Mouse (Mus musculus) heart, embryonic 10.5 days (tissue): Measurements from ENCODE around the gene Srr. TPM values are rescaled to one million over a fixed set of nuclear protein-coding genes. Genes with fewer than 3 reads are reported as not detected.

Experiments
- DNase-seq: peaks from one replicate; pipeline ENCODE4 v3.0.0-alpha.2; 2017; ENCODE audit warnings: low spot score
- H3K27ac ChIP-seq: fragments of 300-500 bp; sonication (generic); 2 replicates; pipeline ENCODE4 v1.5.1; 2016; ENCODE audit warnings: mild to moderate bottlenecking
- H3K27me3 ChIP-seq: fragments of 300-500 bp; sonication (generic); 2 replicates; pipeline ENCODE4 v1.6.1; 2016; ENCODE audit warnings: mild to moderate bottlenecking; ENCODE audit not compliant: poor library complexity, insufficient read depth, severe bottlenecking
- H3K36me3 ChIP-seq: fragments of 300-500 bp; sonication (generic); 2 replicates; pipeline ENCODE4 v1.6.1; 2016; ENCODE audit warnings: mild to moderate bottlenecking, moderate library complexity
- H3K4me1 ChIP-seq: fragments of 300-500 bp; sonication (generic); 2 replicates; pipeline ENCODE4 v1.6.1; 2016; ENCODE audit warnings: mild to moderate bottlenecking
- H3K4me3 ChIP-seq: fragments of 300-500 bp; sonication (generic); 2 replicates; pipeline ENCODE4 v1.5.1; 2016; ENCODE audit warnings: mild to moderate bottlenecking, moderate library complexity
- H3K9me3 ChIP-seq: fragments of 300-500 bp; sonication (generic); 2 replicates; pipeline ENCODE4 v1.6.1; 2016; ENCODE audit warnings: mild to moderate bottlenecking, moderate library complexity
- WGBS: fragments of 180-500 bp; shearing (Covaris S2); methylation state at CpG from one replicate; pipeline ENCODE4 v1.1.7; 2016; 5-methylcytosine and 5-hydroxymethylcytosine counted together
- polyA plus RNA-seq: library from polyadenylated mRNA; unstranded; fragments of >200 nt; fragmentation: Nextera tagmentation; extraction: Ambion mirVana; gene quantifications from 2 replicates; pipeline ENCODE4 v1.2.1, GENCODE M21; 2016

Gene Srr
- polyA plus RNA-seq, result 16.9 and 17.0 TPM in 2 replicates

DNA sequence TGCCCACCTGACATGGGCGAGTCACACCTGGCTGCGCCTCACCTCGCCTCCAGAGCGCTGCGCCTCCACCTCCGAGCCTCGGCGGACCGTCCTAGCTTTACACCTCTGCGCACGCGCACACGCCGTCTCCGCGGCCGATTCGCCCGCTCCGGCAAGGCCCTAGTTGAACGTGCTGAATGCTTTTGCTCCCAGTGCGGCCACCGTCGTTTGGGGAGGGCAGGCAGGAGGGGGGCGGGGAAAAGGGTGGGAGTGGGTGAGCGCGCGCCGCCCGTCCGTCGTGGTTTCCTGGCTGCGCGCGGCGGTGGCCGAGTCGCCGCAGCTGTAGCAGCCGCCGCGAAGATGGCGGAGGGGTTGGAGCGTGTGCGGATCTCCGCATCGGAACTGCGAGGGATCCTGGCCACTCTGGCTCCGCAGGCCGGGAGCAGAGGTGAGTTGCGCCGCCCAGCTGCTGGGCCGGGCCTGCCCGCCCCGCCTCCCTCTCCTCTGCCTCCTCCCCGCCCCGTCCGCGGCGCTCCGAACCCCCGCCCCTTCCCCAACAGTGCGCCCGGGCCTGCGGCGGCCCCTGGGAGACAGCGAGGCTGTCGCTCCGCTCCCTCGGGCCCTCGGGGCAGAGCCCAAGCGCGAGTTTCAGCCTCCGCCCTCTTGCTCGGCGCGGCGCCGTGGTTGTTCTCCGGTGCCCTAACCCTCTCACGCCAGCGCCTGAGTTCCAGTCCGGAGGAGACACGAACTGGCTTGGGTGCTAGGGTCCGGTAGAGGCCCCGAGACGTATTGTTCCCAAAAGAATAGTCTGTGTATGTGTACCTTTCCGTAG, at the start of gene Srr, which contains the start of gene Smg6:
Srr (minus strand) TSS at position 372 of the 811 bp plus-strand sequence.
Smg6 (plus strand) TSS at position 247 of the 811 bp plus-strand sequence.
- Histone ChIP-seq H3K4me3 (peak within 1 kb of the TSS; percentile 83), H3K4me1 (peaks cover 15% of the 10 kb centered on the region; the same call in 1 of the 2 replicates), H3K36me3 (peaks cover 17% of the 10 kb centered on the region), H3K27me3 (no peaks in the 10 kb centered on the region), H3K9me3 (no peaks in the 10 kb centered on the region), H3K27ac (peak within 1 kb of the TSS; percentile 94)
- peak; percentile 98 for DNase-seq
- under 1% methylated on average over 79 of the region's 88 CpGs for WGBS

DNA sequence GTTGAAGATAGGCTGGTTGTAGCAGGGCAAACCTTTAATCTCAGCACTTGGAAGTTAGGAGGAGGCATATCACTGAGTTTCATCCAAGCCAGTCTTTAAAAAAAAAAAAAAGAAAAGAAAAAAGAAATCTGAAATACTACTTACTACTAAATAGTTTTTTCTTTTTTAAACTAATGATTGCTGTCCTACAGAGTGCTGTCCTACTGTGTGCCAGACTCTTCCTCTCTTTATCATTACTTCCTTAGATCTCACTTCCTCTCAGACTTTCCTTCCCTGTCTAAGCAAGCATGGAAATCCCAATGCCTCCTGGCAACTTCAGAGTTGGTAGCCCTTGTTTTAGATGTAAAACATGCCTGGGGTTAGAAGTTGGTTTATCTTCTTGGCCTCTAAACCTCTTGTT, 48.9 kb upstream of the Srr start:
- Histone ChIP-seq H3K4me3 (no peak overlapping the region), H3K27me3 (no peaks in the 10 kb centered on the region), H3K36me3 (peaks cover 10% of the 10 kb centered on the region; the same call in 1 of the 2 replicates), H3K4me1 (no peaks in the 10 kb centered on the region), H3K9me3 (no peaks in the 10 kb centered on the region), H3K27ac (no peak overlapping the region)
- DNase-seq, result no peak

DNA sequence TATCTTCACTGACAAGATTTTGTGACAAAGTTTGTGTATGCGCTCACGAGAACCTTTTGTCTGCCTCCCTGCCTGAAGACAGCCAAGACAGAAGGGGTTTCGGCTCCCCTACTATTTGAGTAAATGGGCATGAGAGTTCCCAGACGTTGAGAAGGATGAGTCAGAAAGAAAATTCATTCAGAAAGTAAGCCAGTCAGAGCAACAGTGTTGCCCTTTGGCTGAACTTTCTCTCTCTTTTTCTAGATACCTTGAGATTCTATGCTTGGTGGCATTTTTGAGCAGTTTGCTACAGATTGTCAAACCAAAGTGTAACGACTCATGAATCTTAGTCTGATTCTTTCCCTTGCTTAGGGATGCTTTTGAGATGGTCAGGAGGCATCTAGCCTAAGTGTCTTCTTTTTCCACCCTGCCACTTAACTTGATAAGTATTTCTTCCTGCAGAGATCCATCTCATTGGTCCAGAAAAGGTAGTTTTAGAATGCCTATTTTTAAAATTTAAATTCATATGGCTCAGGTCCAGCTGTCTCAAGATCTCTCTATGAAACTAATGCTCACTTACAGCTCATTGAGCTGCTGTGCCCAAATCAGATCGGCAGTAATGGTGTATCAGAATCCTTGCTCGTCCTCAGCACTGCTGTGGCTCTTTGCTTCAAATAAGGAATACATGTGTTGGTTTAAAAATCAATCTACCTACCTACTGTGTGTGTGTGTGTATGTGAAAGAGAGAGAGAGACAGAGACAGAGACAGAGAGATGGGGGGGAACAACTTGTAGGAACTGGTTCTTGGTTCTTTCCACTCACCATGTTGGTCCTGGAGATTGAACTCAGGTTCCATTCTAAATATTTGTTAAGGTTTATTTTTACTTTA, 47.8 kb upstream of the Srr start:
- Histone ChIP-seq H3K4me1 (no peaks in the 10 kb centered on the region), H3K27me3 (no peaks in the 10 kb centered on the region), H3K36me3 (peaks cover 10% of the 10 kb centered on the region; the same call in 1 of the 2 replicates), H3K4me3 (no peak overlapping the region), H3K27ac (no peak overlapping the region), H3K9me3 (no peaks in the 10 kb centered on the region)
- DNase-seq, result no peak
- 80% methylated on average over 7 of the region's 7 CpGs for WGBS

DNA sequence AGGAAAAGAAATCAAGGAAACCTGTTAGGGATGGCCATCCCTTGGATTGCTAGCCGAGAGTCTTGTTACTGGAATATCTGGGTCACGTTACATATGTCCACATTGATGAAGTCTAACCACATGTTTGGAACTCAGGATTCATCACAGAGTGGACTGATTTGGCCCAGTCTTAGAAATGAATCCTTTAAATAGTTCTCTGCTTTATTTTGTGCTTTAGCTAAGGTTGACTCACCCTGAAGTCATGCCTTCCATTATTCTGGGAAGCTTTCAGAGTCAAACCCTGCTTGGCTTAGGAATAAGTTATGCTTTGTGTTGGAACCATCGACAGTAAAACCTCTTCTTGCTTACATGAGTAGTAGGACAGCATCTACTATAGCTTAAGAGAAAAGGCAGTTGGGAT, 39.8 kb upstream of the Srr start:
- no peaks in the 10 kb centered on the region for H3K27me3 ChIP-seq
- peaks cover 6% of the 10 kb centered on the region; the same call in 1 of the 2 replicates for H3K36me3 ChIP-seq
- no peaks in the 10 kb centered on the region for H3K9me3 ChIP-seq
- no peak overlapping the region for H3K4me3 ChIP-seq
- no peaks in the 10 kb centered on the region for H3K4me1 ChIP-seq
- no peak overlapping the region for H3K27ac ChIP-seq
- DNase-seq, result no peak
- WGBS, result 89% methylated on average over 3 of the region's 3 CpGs

DNA sequence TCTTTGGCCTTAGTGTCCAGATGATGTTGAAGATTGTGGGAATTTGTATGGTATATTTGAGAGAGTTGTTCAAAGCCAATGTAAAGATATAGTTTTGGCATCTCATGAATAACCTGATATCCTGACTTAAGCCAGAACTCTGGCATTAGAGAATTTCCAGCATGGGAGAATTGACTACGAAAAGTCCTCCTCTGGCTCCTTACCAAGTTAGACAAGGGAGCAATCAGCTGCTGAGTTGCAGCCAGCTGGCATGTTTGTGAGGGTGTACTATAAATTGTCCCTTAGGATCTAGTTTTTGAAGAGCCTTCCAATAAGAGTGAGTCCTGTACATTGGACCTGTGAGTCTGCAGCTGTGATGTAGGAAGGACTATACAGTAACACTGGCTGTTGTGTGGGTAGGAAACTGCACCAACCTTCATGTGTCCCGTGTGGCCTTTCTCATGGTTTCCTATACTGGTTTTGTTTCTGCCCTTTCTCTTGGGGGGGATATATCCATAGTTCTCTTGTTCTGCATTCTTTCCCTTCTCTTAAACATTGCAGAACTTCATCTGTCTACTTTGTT, 37.2 kb upstream of the Srr start:
- Histone ChIP-seq H3K4me3 (no peak overlapping the region), H3K27ac (no peak overlapping the region), H3K4me1 (no peaks in the 10 kb centered on the region), H3K36me3 (peaks cover 6% of the 10 kb centered on the region; the same call in 1 of the 2 replicates), H3K27me3 (no peaks in the 10 kb centered on the region), H3K9me3 (no peaks in the 10 kb centered on the region)
- 88% methylated on average over 2 of the region's 2 CpGs for WGBS
- DNase-seq, result no peak

DNA sequence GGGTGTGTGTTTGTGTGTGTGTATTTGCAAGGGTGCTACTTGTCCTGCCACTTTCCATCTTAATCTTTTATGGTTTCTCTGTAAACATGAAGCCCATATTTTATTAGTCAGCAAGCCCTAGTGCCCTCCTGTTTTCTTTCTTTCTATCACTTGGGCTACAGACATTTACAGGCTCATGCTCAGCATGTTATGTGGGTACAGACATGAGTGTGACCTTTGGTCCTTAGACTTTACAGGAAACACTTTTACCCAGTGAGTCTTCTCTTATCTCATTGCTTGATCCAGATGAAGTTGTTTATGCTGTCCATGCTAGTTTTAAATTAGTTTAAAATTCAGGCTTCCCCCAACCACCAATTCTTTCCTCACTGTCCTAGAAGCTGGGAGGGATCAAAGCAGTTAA, 36.2 kb upstream of the Srr start:
- H3K4me1 ChIP-seq, result no peaks in the 10 kb centered on the region

DNA sequence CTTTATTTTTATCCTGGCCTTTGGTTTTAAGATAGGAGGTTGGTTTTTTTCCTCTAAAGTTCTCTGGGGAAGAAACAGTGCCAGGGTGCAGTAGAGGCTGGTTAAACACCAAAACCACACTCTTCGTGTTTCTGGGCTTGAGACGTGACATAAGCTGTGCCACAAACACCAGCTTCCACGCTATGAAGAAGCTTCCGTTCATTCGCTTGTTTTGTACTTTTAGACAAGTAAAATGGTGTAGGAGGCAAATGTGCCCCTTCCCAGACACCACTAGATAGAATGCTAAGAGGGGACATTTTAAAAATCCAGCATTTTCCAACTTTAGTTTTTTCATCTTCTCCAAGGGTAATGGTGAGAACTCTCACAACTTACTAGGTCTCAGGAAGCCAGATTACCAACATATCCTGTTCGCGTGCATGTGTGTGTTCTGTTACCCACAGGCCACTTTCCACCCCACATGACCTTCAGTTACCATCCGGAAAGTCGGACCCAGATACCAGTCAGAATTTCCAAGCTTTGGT, 34.3 kb upstream of the Srr start:
- H3K9me3 ChIP-seq, result no peaks in the 10 kb centered on the region
- DNase-seq, result no peak
- H3K36me3 ChIP-seq, result peaks cover 11% of the 10 kb centered on the region; the same call in 1 of the 2 replicates
- H3K27ac ChIP-seq, result no peak overlapping the region
- H3K27me3 ChIP-seq, result no peaks in the 10 kb centered on the region
- no peak overlapping the region for H3K4me3 ChIP-seq
- H3K4me1 ChIP-seq, result no peaks in the 10 kb centered on the region
- WGBS, result 93% methylated on average over 9 of the region's 9 CpGs

More for the DNA sequence above, 36.2 kb upstream of the Srr start:
- Histone ChIP-seq H3K27ac (no peak overlapping the region), H3K4me3 (no peak overlapping the region), H3K36me3 (peaks cover 10% of the 10 kb centered on the region; the same call in 1 of the 2 replicates), H3K27me3 (no peaks in the 10 kb centered on the region), H3K9me3 (no peaks in the 10 kb centered on the region)
- DNase-seq, result no peak

DNA sequence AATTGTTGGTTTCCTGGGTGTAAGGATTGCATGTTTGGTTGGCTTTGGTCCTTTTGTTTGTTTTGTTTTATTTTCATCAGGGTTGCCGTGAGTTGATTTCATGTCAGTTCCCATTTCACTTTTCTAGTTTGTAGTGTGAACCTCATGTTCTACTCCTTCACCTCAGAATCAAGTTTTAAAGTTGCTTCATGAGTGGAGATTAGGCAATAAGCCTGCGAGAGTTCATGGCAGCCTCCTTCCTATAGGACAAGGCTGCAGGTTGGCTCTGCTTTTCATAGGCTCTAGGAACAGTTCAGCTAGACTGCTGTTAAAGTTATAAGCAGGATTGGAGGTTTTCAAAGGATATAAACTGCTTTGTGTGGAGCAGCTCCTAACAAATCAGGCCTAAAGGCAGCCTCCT, 33.8 kb upstream of the Srr start:
- Histone ChIP-seq H3K27ac (no peak overlapping the region), H3K36me3 (peaks cover 14% of the 10 kb centered on the region; the same call in 1 of the 2 replicates), H3K4me3 (no peak overlapping the region), H3K4me1 (no peaks in the 10 kb centered on the region), H3K9me3 (no peaks in the 10 kb centered on the region), H3K27me3 (no peaks in the 10 kb centered on the region)
- WGBS, result 87% methylated on average over 2 of the region's 2 CpGs
- DNase-seq, result no peak

DNA sequence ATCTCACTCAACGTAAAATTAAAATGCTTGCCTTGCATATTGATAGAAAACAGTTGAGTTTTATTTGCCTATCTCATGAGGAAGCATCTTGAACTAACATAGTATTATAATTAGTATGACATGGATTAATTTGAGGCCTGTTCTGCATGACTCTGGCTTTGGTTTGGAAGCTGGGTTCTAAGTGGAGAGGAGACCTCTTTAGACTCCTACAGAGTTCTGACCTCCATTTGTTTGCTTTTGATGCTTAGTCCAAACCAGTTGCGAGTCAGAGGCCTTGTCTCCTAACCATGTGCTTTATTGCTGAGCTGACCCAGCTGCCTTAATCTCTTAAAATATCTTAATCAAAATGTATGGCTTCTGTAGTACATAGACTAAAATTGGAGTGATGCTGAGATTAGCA, 31.9 kb upstream of the Srr start:
- WGBS, result 93% methylated on average over 2 of the region's 2 CpGs
- no peak overlapping the region for H3K27ac ChIP-seq
- H3K4me1 ChIP-seq, result no peaks in the 10 kb centered on the region
- no peaks in the 10 kb centered on the region for H3K9me3 ChIP-seq
- H3K4me3 ChIP-seq, result no peak overlapping the region
- H3K27me3 ChIP-seq, result no peaks in the 10 kb centered on the region
- H3K36me3 ChIP-seq, result peaks cover 14% of the 10 kb centered on the region; the same call in 1 of the 2 replicates
- no peak for DNase-seq

DNA sequence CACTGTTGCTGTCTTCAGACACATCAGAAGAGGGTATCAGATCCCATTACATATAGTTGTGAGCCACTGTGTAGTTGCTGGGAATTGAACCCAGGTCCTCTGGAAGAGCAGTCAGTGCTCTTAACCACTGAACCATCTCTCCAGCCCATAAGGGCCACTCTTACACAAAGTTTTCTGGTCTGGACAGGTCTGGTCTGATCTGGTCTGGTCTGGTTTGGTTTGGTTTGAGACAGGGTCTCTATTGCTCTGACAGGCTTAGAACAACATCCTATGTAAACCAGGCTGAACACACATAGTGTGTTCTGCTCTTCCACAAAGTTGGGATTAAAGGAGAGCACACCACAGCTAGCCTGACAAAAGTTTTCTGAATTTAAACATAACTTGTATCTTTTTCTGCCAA, 30.3 kb upstream of the Srr start:
- no peak for DNase-seq
- no peaks in the 10 kb centered on the region for H3K4me1 ChIP-seq
- no peak overlapping the region for H3K27ac ChIP-seq
- peaks cover 24% of the 10 kb centered on the region; the same call in 1 of the 2 replicates for H3K36me3 ChIP-seq
- no peak overlapping the region for H3K4me3 ChIP-seq
- no peaks in the 10 kb centered on the region for H3K27me3 ChIP-seq
- no peaks in the 10 kb centered on the region for H3K9me3 ChIP-seq

DNA sequence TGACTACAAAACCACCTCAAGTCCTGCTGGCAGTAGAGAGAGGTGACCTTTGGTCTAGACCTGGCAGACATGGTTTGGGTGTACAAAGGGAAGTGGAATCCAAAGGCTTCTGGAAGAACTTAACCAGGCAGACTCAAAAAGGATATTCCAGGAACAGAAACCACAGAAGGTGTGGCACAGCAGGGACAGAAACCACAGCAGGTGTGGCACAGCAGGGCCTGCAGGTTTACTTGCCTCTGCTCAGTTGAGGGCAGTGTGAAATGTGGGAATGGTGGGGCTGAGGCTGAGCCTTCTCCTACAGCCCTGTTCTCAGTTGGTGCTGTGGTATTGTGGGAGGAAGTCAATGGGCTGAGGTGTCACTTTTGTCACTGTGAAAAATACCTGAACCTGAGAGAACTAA, 29.2 kb upstream of the Srr start:
- Histone ChIP-seq H3K27ac (no peak overlapping the region), H3K36me3 (peaks cover 27% of the 10 kb centered on the region; the same call in 1 of the 2 replicates), H3K4me3 (no peak overlapping the region), H3K9me3 (no peaks in the 10 kb centered on the region), H3K27me3 (no peaks in the 10 kb centered on the region), H3K4me1 (no peaks in the 10 kb centered on the region)
- no peak for DNase-seq

DNA sequence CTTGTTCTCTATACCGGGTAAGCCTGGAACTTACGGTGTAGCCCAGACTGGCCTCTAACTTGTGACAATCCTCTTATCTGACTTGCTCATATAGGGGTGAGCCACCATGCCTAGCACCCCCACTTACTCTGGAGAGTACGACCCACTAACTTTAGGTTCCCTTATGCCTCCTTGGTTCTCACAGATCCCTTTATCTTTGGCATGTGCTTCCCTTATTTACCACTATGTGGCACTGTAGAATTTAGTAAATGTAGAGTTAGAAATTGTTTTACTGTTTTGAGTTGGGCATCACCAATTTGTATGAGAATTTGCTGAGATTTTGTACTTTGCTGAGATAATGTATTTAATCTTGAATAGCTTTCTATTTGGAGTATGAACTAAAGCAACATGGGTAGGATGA, 20.6 kb upstream of the Srr start:
- Histone ChIP-seq H3K9me3 (no peaks in the 10 kb centered on the region), H3K36me3 (peaks cover 42% of the 10 kb centered on the region), H3K27me3 (no peaks in the 10 kb centered on the region), H3K27ac (no peak overlapping the region), H3K4me3 (no peak overlapping the region), H3K4me1 (no peaks in the 10 kb centered on the region)
- WGBS, result 77% methylated on average over 3 of the region's 3 CpGs
- no peak for DNase-seq
